Mouse (Mus musculus): ENCODE measurements around the gene Tekt4. TPM values are rescaled to one million over a fixed set of nuclear protein-coding genes. Genes with fewer than 3 reads are reported as not detected.

Tekt4 gene
- polyA plus RNA-seq, 1 experiment from 2014 or later = 0.35 TPM

- no peak overlapping the region for H3K4me2 ChIP-seq (ENCODE audit: low read length)
- H3K4me1 ChIP-seq (replicated peaks; ENCODE audit: control insufficient read depth, insufficient read depth, low read length) = peaks cover 28% of the 10 kb centered on the region
- WGBS = 88% methylated on average over 2 of the region's 2 CpGs
These were observed 28.4 kb upstream of the Tekt4 start for GRCm38 (mm10) chr17:25425996-25426395.

GRCm38 (mm10) chr17:25427441-25427840 lies 27.0 kb upstream of the Tekt4 start:
- H3K4me3 ChIP-seq (ENCODE audit: low read depth, low read length) = no peak overlapping the region
- no peak overlapping the region for H3K4me2 ChIP-seq (ENCODE audit: low read length)
- no peak overlapping the region for H3K9ac ChIP-seq (ENCODE audit: low read length)
- H3K27ac ChIP-seq (ENCODE audit: low read depth) = no peak overlapping the region; the same call in 1 of the 2 replicates
- WGBS = 20% methylated on average over 10 of the region's 10 CpGs
- no peaks in the 10 kb centered on the region for H3K9me3 ChIP-seq (ENCODE audit: control insufficient read depth, low read length)
- peak; percentile 71 for ATAC-seq (replicated peaks; ENCODE audit: low FRiP score, low TSS enrichment, low read depth)
- peaks cover 4% of the 10 kb centered on the region; the same call in 1 of the 2 replicates for H3K36me3 ChIP-seq (ENCODE audit: control insufficient read depth, insufficient read depth, low read length)
- peak; percentile 65 for DNase-seq (ENCODE audit: low spot score)
- peaks cover 41% of the 10 kb centered on the region for H3K4me1 ChIP-seq (replicated peaks; ENCODE audit: control insufficient read depth, insufficient read depth, low read length)
- no peaks in the 10 kb centered on the region for H3K27me3 ChIP-seq (replicated peaks; ENCODE audit: control insufficient read depth, insufficient read depth, low read length)

More at GRCm38 (mm10) chr17:25425996-25426395, 28.4 kb upstream of the Tekt4 start:
- H3K36me3 ChIP-seq (ENCODE audit: control insufficient read depth, insufficient read depth, low read length) = peaks cover 4% of the 10 kb centered on the region; the same call in 1 of the 2 replicates
- ATAC-seq (replicated peaks; ENCODE audit: low FRiP score, low TSS enrichment, low read depth) (no peak), DNase-seq (ENCODE audit: low spot score) (no peak)
- no peak overlapping the region for H3K27ac ChIP-seq (ENCODE audit: low read depth)
- no peaks in the 10 kb centered on the region for H3K9me3 ChIP-seq (ENCODE audit: control insufficient read depth, low read length)
- H3K27me3 ChIP-seq (replicated peaks; ENCODE audit: control insufficient read depth, insufficient read depth, low read length) = no peaks in the 10 kb centered on the region
- no peak overlapping the region for H3K9ac ChIP-seq (ENCODE audit: low read length)
- H3K4me3 ChIP-seq (ENCODE audit: low read depth, low read length) = no peak overlapping the region

- H3K9me3 ChIP-seq (ENCODE audit: control insufficient read depth, low read length) = no peaks in the 10 kb centered on the region
- 0 out of 2 replicates have a peak, but pooled peaks cover 4% of the 10 kb centered on the region for H3K36me3 ChIP-seq (ENCODE audit: control insufficient read depth, insufficient read depth, low read length)
- H3K4me3 ChIP-seq (ENCODE audit: low read depth, low read length) = no peak overlapping the region
- ATAC-seq (replicated peaks; ENCODE audit: low FRiP score, low TSS enrichment, low read depth) = no peak
- H3K4me2 ChIP-seq (ENCODE audit: low read length) = no peak overlapping the region
- WGBS = 54% methylated on average over 5 of the region's 5 CpGs
- DNase-seq (ENCODE audit: low spot score) = no peak
- no peak overlapping the region for H3K9ac ChIP-seq (ENCODE audit: low read length)
- H3K27ac ChIP-seq (ENCODE audit: low read depth) = no peak overlapping the region
- peaks cover 42% of the 10 kb centered on the region for H3K4me1 ChIP-seq (replicated peaks; ENCODE audit: control insufficient read depth, insufficient read depth, low read length)
- no peaks in the 10 kb centered on the region; the same call in 1 of the 2 replicates for H3K27me3 ChIP-seq (replicated peaks; ENCODE audit: control insufficient read depth, insufficient read depth, low read length)
These were observed 25.2 kb upstream of the Tekt4 start for GRCm38 (mm10) chr17:25429240-25429639.

GRCm38 (mm10) chr17:25429886-25430285 lies 24.5 kb upstream of the Tekt4 start:
- DNase-seq (ENCODE audit: low spot score) = no peak
- Histone ChIP-seq H3K4me3 (ENCODE audit: low read depth, low read length) (no peak overlapping the region), H3K9me3 (ENCODE audit: control insufficient read depth, low read length) (no peaks in the 10 kb centered on the region), H3K27ac (ENCODE audit: low read depth) (no peak overlapping the region), H3K4me1 (replicated peaks; ENCODE audit: control insufficient read depth, insufficient read depth, low read length) (peaks cover 49% of the 10 kb centered on the region), H3K36me3 (ENCODE audit: control insufficient read depth, insufficient read depth, low read length) (0 out of 2 replicates have a peak, but pooled peaks cover 4% of the 10 kb centered on the region), H3K9ac (ENCODE audit: low read length) (no peak overlapping the region), H3K27me3 (replicated peaks; ENCODE audit: control insufficient read depth, insufficient read depth, low read length) (no peaks in the 10 kb centered on the region; the same call in 1 of the 2 replicates), H3K4me2 (ENCODE audit: low read length) (no peak overlapping the region)
- ATAC-seq (replicated peaks; ENCODE audit: low FRiP score, low TSS enrichment, low read depth) = no peak
- WGBS = 24% methylated on average over 6 of the region's 6 CpGs

- WGBS = 48% methylated on average over 8 of the region's 8 CpGs
- Histone ChIP-seq H3K4me2 (ENCODE audit: low read length) (peak overlapping the region; percentile 92; the same call in 1 of the 2 replicates), H3K27me3 (replicated peaks; ENCODE audit: control insufficient read depth, insufficient read depth, low read length) (no peaks in the 10 kb centered on the region; the same call in 1 of the 2 replicates), H3K4me1 (replicated peaks; ENCODE audit: control insufficient read depth, insufficient read depth, low read length) (peaks cover 53% of the 10 kb centered on the region), H3K9ac (ENCODE audit: low read length) (no peak overlapping the region), H3K4me3 (ENCODE audit: low read depth, low read length) (no peak overlapping the region), H3K9me3 (ENCODE audit: control insufficient read depth, low read length) (no peaks in the 10 kb centered on the region), H3K27ac (ENCODE audit: low read depth) (no peak overlapping the region), H3K36me3 (ENCODE audit: control insufficient read depth, insufficient read depth, low read length) (0 out of 2 replicates have a peak, but pooled peaks cover 4% of the 10 kb centered on the region)
- no peak for ATAC-seq (replicated peaks; ENCODE audit: low FRiP score, low TSS enrichment, low read depth)
- DNase-seq (ENCODE audit: low spot score) = no peak
These were observed 23.9 kb upstream of the Tekt4 start for GRCm38 (mm10) chr17:25430534-25430933.

GRCm38 (mm10) chr17:25432433-25433181 lies 21.8 kb upstream of the Tekt4 start:
- Histone ChIP-seq H3K9me3 (ENCODE audit: control insufficient read depth, low read length) (no peaks in the 10 kb centered on the region), H3K4me2 (ENCODE audit: low read length) (peak overlapping the region; percentile 92), H3K27me3 (replicated peaks; ENCODE audit: control insufficient read depth, insufficient read depth, low read length) (no peaks in the 10 kb centered on the region; the same call in 1 of the 2 replicates), H3K36me3 (ENCODE audit: control insufficient read depth, insufficient read depth, low read length) (0 out of 2 replicates have a peak, but pooled peaks cover 4% of the 10 kb centered on the region), H3K27ac (ENCODE audit: low read depth) (peak overlapping the region; percentile 79; the same call in 1 of the 2 replicates), H3K4me3 (ENCODE audit: low read depth, low read length) (peak overlapping the region; percentile 68), H3K9ac (ENCODE audit: low read length) (peak overlapping the region; percentile 69), H3K4me1 (replicated peaks; ENCODE audit: control insufficient read depth, insufficient read depth, low read length) (peaks cover 48% of the 10 kb centered on the region)
- WGBS = under 1% methylated on average over 53 of the region's 53 CpGs
- no peak for ATAC-seq (replicated peaks; ENCODE audit: low FRiP score, low TSS enrichment, low read depth)
- peak; percentile 77 for DNase-seq (ENCODE audit: low spot score)

GRCm38 (mm10) chr17:25433223-25433616 lies 21.2 kb upstream of the Tekt4 start:
- ATAC-seq (replicated peaks; ENCODE audit: low FRiP score, low TSS enrichment, low read depth) = peak; percentile 53; the same call in 1 of the 2 replicates
- peak overlapping the region; percentile 68 for H3K4me3 ChIP-seq (ENCODE audit: low read depth, low read length)
- no peaks in the 10 kb centered on the region for H3K9me3 ChIP-seq (ENCODE audit: control insufficient read depth, low read length)
- H3K4me1 ChIP-seq (replicated peaks; ENCODE audit: control insufficient read depth, insufficient read depth, low read length) = peaks cover 46% of the 10 kb centered on the region
- peak overlapping the region; percentile 92 for H3K4me2 ChIP-seq (ENCODE audit: low read length)
- 0% methylated on average over 31 of the region's 40 CpGs for WGBS
- H3K27me3 ChIP-seq (replicated peaks; ENCODE audit: control insufficient read depth, insufficient read depth, low read length) = no peaks in the 10 kb centered on the region; the same call in 1 of the 2 replicates
- no peak for DNase-seq (ENCODE audit: low spot score)
- H3K27ac ChIP-seq (ENCODE audit: low read depth) = peak overlapping the region; percentile 79; the same call in 1 of the 2 replicates
- H3K9ac ChIP-seq (ENCODE audit: low read length) = peak overlapping the region; percentile 69
- 0 out of 2 replicates have a peak, but pooled peaks cover 4% of the 10 kb centered on the region for H3K36me3 ChIP-seq (ENCODE audit: control insufficient read depth, insufficient read depth, low read length)

GRCm38 (mm10) chr17:25433617-25434606 lies 20.5 kb upstream of the Tekt4 start, which contains the start of gene Cacna1h:
Cacna1h (minus strand) TSS chr17:25433783.
- Histone ChIP-seq H3K9me3 (ENCODE audit: control insufficient read depth, low read length) (no peaks in the 10 kb centered on the region), H3K4me3 (ENCODE audit: low read depth, low read length) (peak within 1 kb of the TSS; percentile 68), H3K36me3 (ENCODE audit: control insufficient read depth, insufficient read depth, low read length) (0 out of 2 replicates have a peak, but pooled peaks cover 4% of the 10 kb centered on the region), H3K4me1 (replicated peaks; ENCODE audit: control insufficient read depth, insufficient read depth, low read length) (peaks cover 46% of the 10 kb centered on the region), H3K9ac (ENCODE audit: low read length) (peak within 1 kb of the TSS; percentile 69), H3K27me3 (replicated peaks; ENCODE audit: control insufficient read depth, insufficient read depth, low read length) (no peaks in the 10 kb centered on the region; the same call in 1 of the 2 replicates), H3K4me2 (ENCODE audit: low read length) (peak within 1 kb of the TSS; percentile 92), H3K27ac (ENCODE audit: low read depth) (peak within 1 kb of the TSS; percentile 79)
- ATAC-seq (replicated peaks; ENCODE audit: low FRiP score, low TSS enrichment, low read depth) (peak; percentile 89), DNase-seq (ENCODE audit: low spot score) (peak; percentile 94)
- under 1% methylated on average over 88 of the region's 103 CpGs for WGBS
